Mouse (Mus musculus) G1E-ER4 (cell line): Measurements from ENCODE around the gene Tmc5. TPM values are rescaled to one million over a fixed set of nuclear protein-coding genes. Genes with fewer than 3 reads are reported as not detected.

Source experiments
- GATA1 ChIP-seq: IDR thresholded peaks from one replicate; pipeline ENCODE4 v1.8.0; 2012; ENCODE audit warnings: low read length, inconsistent platforms
- polyA plus RNA-seq: library from polyadenylated mRNA; stranded (reverse); fragments of >175 nt; gene quantifications from 2 replicates; pipeline ENCODE4 v1.2.3, GENCODE M21; 2012

Gene Tmc5
- polyA plus RNA-seq, 1 experiment: not detected

DNA sequence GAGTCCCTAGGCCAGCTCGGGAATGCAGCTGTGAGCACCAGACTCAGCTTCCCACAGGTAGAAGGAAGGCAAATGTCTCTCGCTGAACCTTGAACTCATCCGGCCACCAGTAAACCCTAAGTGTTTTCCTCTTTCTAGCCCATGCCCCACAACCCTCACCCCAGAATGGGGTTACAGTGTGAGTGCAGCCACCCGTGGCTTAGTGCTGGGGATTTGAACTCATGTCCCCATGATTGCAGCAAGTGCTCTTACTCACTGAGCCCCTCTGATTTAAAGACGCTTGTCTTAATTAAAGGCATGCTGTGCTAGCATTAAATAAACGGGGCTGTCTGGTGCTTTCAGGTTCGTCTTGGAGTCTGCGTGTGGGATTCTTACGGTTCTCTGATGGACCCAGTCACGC is 2.5 kb upstream of the Tmc5 start:
- no peak for TF ChIP-seq GATA1

DNA sequence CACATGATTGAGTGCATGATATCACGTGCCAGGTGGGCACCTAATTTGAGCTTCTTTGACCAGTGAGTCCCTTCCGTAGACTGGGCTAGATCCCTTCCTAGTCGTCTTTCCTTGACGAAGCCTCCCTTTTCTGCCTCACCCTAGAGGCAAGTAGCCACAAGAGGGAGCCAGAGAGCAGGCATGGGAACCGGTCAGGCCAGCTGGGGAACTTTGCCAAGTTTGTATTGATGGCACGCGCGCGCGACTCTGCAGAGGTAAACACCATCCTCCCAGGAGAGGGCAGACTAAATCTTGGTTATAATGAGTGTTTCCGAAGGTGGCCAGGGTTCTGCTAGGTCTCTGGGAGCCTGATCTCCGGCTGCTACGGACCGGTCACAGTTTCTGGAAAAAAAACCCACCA is 1.9 kb upstream of the Tmc5 start:
- TF ChIP-seq GATA1: no peak

DNA sequence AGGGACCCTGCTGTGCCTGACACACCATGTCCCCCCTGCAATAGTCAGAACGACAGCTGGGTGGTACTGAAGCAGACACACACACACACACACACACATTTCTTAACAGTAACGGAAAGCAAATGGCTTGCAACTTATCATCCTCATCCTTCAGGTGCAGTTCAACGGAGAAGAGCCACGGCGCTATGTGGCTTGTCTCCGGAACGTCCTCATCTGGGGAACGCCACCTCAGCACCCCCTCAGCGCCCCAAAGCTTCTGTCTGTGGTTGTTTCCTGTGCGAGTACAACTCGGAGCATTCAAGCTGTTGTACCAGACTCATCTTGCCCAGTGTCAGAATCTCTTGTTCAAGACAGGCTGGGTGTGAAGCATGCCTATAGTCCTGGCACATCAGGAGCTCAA is 826 bp upstream of the Tmc5 start:
- no peak for TF ChIP-seq GATA1

- no peak for TF ChIP-seq GATA1
Observed at GRCm38 (mm10) chr7:118599954-118600631, 3.0 kb downstream of the Tmc5 start.

DNA sequence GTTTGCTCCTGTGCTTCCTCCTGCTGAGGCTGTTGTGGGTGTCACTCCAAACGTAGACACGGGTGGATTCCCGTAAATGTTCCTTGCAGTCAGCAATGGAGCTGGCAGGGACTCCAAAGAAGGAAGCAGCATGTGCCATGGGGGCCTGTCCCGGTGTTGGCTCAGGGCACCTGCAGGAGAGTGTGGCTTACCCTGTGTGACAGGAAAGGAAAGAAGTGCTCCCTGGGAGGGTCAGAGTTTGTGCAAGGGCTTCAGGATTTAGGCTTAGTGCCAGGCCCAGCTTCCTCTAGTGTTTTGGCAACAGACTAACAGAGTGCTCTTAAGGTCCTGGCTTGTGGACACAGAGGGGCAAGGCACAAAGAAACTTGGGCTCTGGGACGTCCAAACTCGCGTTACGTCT is 7.7 kb downstream of the Tmc5 start:
- TF ChIP-seq GATA1: no peak

- no peak for TF ChIP-seq GATA1
Observed at GRCm38 (mm10) chr7:118609815-118610214, 12.7 kb downstream of the Tmc5 start.

DNA sequence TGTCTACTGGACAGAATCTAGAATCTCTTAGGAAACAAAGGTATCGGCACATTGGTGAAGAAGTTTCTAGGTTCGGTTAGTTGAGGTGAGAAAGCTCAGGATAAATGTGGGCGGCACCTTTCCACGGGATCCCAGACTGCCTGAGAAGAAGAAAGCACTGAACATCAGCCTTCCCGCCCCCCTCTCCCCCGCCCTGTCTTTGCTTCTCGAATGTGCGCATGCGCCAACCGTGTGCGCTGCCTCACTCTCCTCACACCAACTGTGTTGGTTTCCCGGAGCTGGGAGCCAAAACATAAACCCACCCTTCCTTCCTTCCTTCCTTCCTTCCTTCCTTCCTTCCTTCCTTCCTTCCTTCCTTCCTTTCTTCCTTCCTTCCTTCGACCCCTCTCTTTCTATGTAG is 13.6 kb downstream of the Tmc5 start:
- TF ChIP-seq GATA1: no peak

GRCm38 (mm10) chr7:118611185-118611749 is 14.2 kb downstream of the Tmc5 start:
- TF ChIP-seq GATA1: no peak

GRCm38 (mm10) chr7:118611933-118612332 is 14.8 kb downstream of the Tmc5 start:
- TF ChIP-seq GATA1: no peak

- no peak for TF ChIP-seq GATA1
Observed at GRCm38 (mm10) chr7:118614076-118614475, 17.0 kb downstream of the Tmc5 start.

- TF ChIP-seq GATA1: no peak
Observed at GRCm38 (mm10) chr7:118618104-118618503, 21.0 kb downstream of the Tmc5 start.

DNA sequence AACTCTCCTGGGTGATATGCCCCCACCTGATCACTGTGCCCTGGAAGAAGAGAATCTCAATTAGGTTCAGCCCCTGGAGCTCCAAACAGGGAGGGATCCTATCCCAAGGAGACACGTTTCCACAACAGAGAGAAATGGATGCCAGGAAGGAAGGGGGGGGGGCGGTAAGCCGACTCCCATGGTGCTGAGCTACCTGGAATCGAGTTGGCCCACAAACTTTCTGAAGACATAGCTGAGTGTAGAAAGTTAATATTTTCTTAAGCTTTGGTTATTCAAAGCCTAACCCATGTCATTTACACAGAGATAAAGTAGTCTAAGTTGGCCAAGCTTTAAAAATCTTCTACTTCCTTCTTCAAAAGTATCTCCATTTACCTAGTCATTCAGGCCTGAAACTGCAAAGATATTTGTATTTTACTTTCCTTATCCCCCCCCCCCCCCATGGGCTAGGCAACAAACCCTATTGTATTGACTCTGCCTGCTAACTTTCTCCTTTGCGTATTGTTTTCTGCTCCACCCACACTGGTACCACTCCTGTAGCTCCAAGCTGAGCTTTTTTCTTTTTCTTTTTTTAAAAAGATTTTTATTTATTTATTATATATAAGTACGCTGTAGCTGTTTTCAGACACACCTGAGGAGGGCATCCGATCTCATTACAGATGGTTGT is 23.3 kb downstream of the Tmc5 start:
- TF ChIP-seq GATA1: no peak

GRCm38 (mm10) chr7:118621094-118621493 is 24.0 kb downstream of the Tmc5 start:
- TF ChIP-seq GATA1: no peak

- no peak for TF ChIP-seq GATA1
Observed at GRCm38 (mm10) chr7:118627550-118628298, 30.6 kb downstream of the Tmc5 start.

DNA sequence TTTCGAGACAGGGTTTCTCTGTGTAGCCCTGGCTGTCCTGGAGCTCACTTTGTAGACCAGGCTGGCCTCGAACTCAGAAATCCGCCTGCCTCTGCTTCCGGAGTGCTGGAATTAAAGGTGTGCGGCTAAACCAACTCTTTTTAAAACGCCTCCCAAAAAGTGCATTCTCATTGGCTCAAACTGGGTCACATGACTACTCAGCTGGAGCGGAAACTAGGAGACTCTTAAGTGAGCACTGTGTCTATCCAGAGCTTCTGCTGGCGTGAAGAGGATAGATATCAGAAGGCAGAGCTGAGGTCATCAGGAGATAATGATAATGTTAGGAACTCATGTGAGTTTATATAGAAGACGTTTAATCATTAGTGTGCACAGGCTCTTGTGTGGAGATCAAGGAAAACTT is 36.0 kb downstream of the Tmc5 start:
- TF ChIP-seq GATA1: no peak

DNA sequence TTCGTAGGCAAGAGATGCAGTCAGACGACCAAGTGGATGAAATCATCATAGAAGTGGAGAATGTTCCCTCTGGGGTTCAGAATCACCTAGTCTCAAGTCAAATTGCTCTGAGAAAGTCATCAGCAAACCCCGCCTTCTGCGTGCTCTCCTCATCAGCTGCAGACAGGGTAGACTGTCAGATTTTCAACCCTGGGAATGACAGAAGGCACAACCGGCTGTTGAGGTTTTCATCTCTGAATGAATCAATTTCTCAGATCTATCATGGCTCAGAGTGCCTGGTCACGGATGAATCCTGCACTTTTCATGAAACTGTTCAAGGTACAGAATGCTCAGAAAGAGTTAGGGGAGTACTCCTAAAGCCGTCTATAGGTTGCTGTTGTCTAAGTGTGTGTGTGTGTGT is 36.9 kb downstream of the Tmc5 start:
- TF ChIP-seq GATA1: no peak

DNA sequence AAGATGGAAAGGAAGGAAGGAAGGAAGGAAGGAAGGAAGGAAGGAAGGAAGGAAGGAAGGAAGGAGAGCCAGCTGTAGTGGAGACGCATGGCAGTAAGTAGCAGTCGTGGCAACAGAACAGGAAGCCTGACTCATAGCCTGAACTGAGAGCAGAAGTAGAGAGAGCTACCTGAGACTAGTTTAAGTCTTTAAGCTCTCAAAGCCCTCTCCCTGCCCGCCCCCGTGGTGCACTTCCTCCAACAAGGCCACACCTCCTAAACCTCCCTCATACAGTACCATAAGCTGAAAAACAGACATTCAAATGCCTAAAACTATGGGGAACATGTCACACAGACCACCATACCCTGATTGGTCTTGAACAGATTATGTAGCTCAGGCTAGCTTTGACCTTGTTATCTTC is 40.4 kb downstream of the Tmc5 start:
- TF ChIP-seq GATA1: no peak
